Mouse (Mus musculus) hindbrain, postnatal 0 days (tissue): Measurements from ENCODE around the gene Matn4. TPM values are rescaled to one million over a fixed set of nuclear protein-coding genes. Genes with fewer than 3 reads are reported as not detected.

Experiments
- ATAC-seq: fragments of 200-750 bp; cut with Nextera tagmentation; 2 replicates; pipeline ENCODE4 v1.8.0; 2017; ENCODE audit warnings: mild to moderate bottlenecking, moderate TSS enrichment, moderate library complexity
- DNase-seq: peaks from one replicate; pipeline ENCODE4 v3.0.0-alpha.2; 2015; ENCODE audit warnings: low spot score
- H3K27ac ChIP-seq: fragments of 300-500 bp; sonication (generic); 2 replicates; pipeline ENCODE4 v1.5.1; 2014; ENCODE audit warnings: mild to moderate bottlenecking
- H3K27me3 ChIP-seq: fragments of 300-500 bp; sonication (generic); 2 replicates; pipeline ENCODE4 v1.6.1; 2014; ENCODE audit warnings: low read length, mixed read lengths; ENCODE audit not compliant: insufficient read depth
- H3K36me3 ChIP-seq: fragments of 300-500 bp; sonication (generic); 2 replicates; pipeline ENCODE4 v1.6.1; 2014; ENCODE audit warnings: low read length, mixed read lengths; ENCODE audit not compliant: insufficient read depth
- H3K4me1 ChIP-seq: fragments of 300-500 bp; sonication (generic); 2 replicates; pipeline ENCODE4 v1.6.1; 2014; ENCODE audit warnings: antibody characterized with exemption, low read length, mixed read lengths; ENCODE audit not compliant: insufficient read depth
- H3K4me2 ChIP-seq: fragments of 300-500 bp; sonication (generic); 2 replicates; pipeline ENCODE4 v1.6.1; 2014; ENCODE audit warnings: low read depth, mild to moderate bottlenecking, low read length, moderate library complexity, mixed read lengths
- H3K4me3 ChIP-seq: fragments of 300-500 bp; sonication (generic); 2 replicates; pipeline ENCODE4 v1.5.1; 2014; ENCODE audit warnings: low read length
- H3K9ac ChIP-seq: fragments of 300-500 bp; sonication (generic); replicated peaks from 2 replicates; pipeline ENCODE4 v1.6.1; 2014; ENCODE audit warnings: mild to moderate bottlenecking, low read length, moderate library complexity, mixed read lengths
- H3K9me3 ChIP-seq: fragments of 300-500 bp; sonication (generic); 2 replicates; pipeline ENCODE4 v1.6.1; 2016; ENCODE audit warnings: low read length, mixed read lengths
- CTCF ChIP-seq: IDR thresholded peaks from 2 replicates; pipeline ENCODE4 v1.5.1; 2016; ENCODE audit warnings: antibody characterized with exemption, control low read depth, low read depth
- WGBS: fragments of 180-500 bp; shearing (Covaris S2); extraction: QIAGEN DNeasy Blood & Tissue Kit; methylation state at CpG from one replicate; pipeline ENCODE4 v1.1.7; 2014; 5-methylcytosine and 5-hydroxymethylcytosine counted together
- polyA plus RNA-seq: library from polyadenylated mRNA; unstranded; fragments of >200 nt; fragmentation: Nextera tagmentation; extraction: Ambion mirVana; gene quantifications from 2 replicates; pipeline ENCODE4 v1.2.1, GENCODE M21; 2015
- total RNA-seq: library from RNA; depleted of rRNA; stranded (reverse); fragments of >200 nt; gene quantifications from 2 replicates; pipeline ENCODE4 v1.2.3, GENCODE M21; 2014

Matn4 gene
- total and polyA plus RNA-seq, 2 experiments from 2014 or later, result 4.7 to 8.2 TPM

GRCm38 (mm10) chr2:164417198-164417597, 12.2 kb upstream of the Matn4 start:
- peak; percentile 78 for TF ChIP-seq CTCF
- ATAC-seq (no peak), DNase-seq (peak; percentile 81)
- Histone ChIP-seq H3K27me3 (no peaks in the 10 kb centered on the region), H3K4me1 (no peaks in the 10 kb centered on the region), H3K4me3 (no peak overlapping the region), H3K9me3 (no peaks in the 10 kb centered on the region), H3K9ac (no peak overlapping the region), H3K27ac (no peak overlapping the region), H3K36me3 (no peaks in the 10 kb centered on the region), H3K4me2 (no peak overlapping the region)
- WGBS, result 3% methylated on average over 2 of the region's 2 CpGs

- H3K4me1 ChIP-seq, result no peaks in the 10 kb centered on the region
- H3K9ac ChIP-seq, result no peak overlapping the region
- no peak overlapping the region for H3K27ac ChIP-seq
- no peak for TF ChIP-seq CTCF
- no peak overlapping the region for H3K4me3 ChIP-seq
- H3K4me2 ChIP-seq, result peak overlapping the region; percentile 25; the same call in 1 of the 2 replicates
- ATAC-seq, result peak; percentile 7; the same call in 1 of the 2 replicates
- WGBS, result 72% methylated on average over 10 of the region's 10 CpGs
- DNase-seq, result no peak
- H3K36me3 ChIP-seq, result no peaks in the 10 kb centered on the region
- no peaks in the 10 kb centered on the region for H3K27me3 ChIP-seq
- H3K9me3 ChIP-seq, result no peaks in the 10 kb centered on the region
These were observed 9.6 kb upstream of the Matn4 start for GRCm38 (mm10) chr2:164414581-164414980.

- Histone ChIP-seq H3K4me1 (no peaks in the 10 kb centered on the region), H3K4me3 (no peak overlapping the region), H3K27me3 (no peaks in the 10 kb centered on the region), H3K9me3 (no peaks in the 10 kb centered on the region), H3K36me3 (no peaks in the 10 kb centered on the region), H3K27ac (no peak overlapping the region), H3K4me2 (peak overlapping the region; percentile 25; the same call in 1 of the 2 replicates), H3K9ac (peak overlapping the region; percentile 15; the same call in 1 of the 2 replicates)
- DNase-seq, result no peak
- ATAC-seq, result peak; percentile 51; the same call in 1 of the 2 replicates
- no peak for TF ChIP-seq CTCF
- 29% methylated on average over 28 of the region's 28 CpGs for WGBS
These were observed 9.2 kb upstream of the Matn4 start for GRCm38 (mm10) chr2:164414167-164414566.

GRCm38 (mm10) chr2:164407708-164408107, 2.7 kb upstream of the Matn4 start:
- Histone ChIP-seq H3K9me3 (no peaks in the 10 kb centered on the region), H3K9ac (no peak overlapping the region), H3K4me3 (no peak overlapping the region), H3K4me2 (no peak overlapping the region), H3K4me1 (peaks cover 11% of the 10 kb centered on the region), H3K27me3 (peaks cover 53% of the 10 kb centered on the region), H3K36me3 (no peaks in the 10 kb centered on the region), H3K27ac (no peak overlapping the region)
- peak; percentile 48; the same call in 1 of the 2 replicates for ATAC-seq
- 1% methylated on average over 22 of the region's 22 CpGs for whole genome bisulfite sequencing
- peak; percentile 83 for DNase-seq
- peak; percentile 92 for TF ChIP-seq CTCF

DNA sequence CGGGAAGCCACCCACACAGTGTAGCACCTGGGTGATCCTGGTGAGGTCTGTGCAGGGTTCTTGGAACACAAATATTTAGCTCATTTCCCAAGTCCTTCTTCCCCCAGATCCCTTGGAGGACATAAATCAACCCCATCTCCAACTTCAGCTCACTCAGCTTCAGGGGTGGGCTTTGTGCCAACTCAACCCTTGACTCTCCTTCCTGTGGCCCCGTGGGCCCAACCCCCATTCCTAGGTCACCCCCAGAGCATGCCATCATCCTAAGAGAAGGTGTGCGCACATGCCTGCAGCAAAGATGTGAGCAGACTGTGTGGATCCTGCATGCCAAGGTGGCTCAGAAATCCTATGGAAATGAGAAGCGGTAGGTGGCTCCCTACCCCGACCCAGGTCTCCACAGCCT, 559 bp upstream of the Matn4 start:
- DNase-seq, result no peak
- no peak overlapping the region for H3K27ac ChIP-seq
- H3K27me3 ChIP-seq, result peaks cover 65% of the 10 kb centered on the region
- TF ChIP-seq CTCF, result no peak
- no peak overlapping the region for H3K4me2 ChIP-seq
- no peak overlapping the region for H3K9ac ChIP-seq
- no peaks in the 10 kb centered on the region for H3K36me3 ChIP-seq
- no peaks in the 10 kb centered on the region for H3K9me3 ChIP-seq
- 50% methylated on average over 5 of the region's 5 CpGs for WGBS
- peaks cover 15% of the 10 kb centered on the region for H3K4me1 ChIP-seq
- ATAC-seq, result no peak
- H3K4me3 ChIP-seq, result no peak overlapping the region

- Histone ChIP-seq H3K4me1 (peaks cover 17% of the 10 kb centered on the region), H3K36me3 (no peaks in the 10 kb centered on the region), H3K9me3 (no peaks in the 10 kb centered on the region), H3K4me2 (peak overlapping the region; percentile 58), H3K4me3 (peak overlapping the region; percentile 31), H3K9ac (peak overlapping the region; percentile 30; the same call in 1 of the 2 replicates), H3K27ac (no peak overlapping the region), H3K27me3 (peaks cover 75% of the 10 kb centered on the region)
- TF ChIP-seq CTCF, result no peak
- ATAC-seq (no peak), DNase-seq (no peak)
- WGBS, result 2% methylated on average over 43 of the region's 49 CpGs
These were observed 624 bp downstream of the Matn4 start for GRCm38 (mm10) chr2:164404082-164404990.
